Mouse (Mus musculus): ENCODE data around the gene Ckap2.

GRCm38 (mm10) chr8:22175966-22176365 lies 9.7 kb downstream of the Ckap2 start:
- TF ChIP-seq CTCF (IDR thresholded peaks at IDR 0.05; ENCODE audit: extremely low read depth, insufficient read depth, insufficient read length, insufficient replicate concordance) (no peak), POLR2A (IDR thresholded peaks at IDR 0.05; ENCODE audit: low read depth, low read length) (no peak)

Measured in spleen, adult 2 months (tissue).